Comparison of ENCODE assay signal across 8 mouse cellular contexts in the genomic region with DNA sequence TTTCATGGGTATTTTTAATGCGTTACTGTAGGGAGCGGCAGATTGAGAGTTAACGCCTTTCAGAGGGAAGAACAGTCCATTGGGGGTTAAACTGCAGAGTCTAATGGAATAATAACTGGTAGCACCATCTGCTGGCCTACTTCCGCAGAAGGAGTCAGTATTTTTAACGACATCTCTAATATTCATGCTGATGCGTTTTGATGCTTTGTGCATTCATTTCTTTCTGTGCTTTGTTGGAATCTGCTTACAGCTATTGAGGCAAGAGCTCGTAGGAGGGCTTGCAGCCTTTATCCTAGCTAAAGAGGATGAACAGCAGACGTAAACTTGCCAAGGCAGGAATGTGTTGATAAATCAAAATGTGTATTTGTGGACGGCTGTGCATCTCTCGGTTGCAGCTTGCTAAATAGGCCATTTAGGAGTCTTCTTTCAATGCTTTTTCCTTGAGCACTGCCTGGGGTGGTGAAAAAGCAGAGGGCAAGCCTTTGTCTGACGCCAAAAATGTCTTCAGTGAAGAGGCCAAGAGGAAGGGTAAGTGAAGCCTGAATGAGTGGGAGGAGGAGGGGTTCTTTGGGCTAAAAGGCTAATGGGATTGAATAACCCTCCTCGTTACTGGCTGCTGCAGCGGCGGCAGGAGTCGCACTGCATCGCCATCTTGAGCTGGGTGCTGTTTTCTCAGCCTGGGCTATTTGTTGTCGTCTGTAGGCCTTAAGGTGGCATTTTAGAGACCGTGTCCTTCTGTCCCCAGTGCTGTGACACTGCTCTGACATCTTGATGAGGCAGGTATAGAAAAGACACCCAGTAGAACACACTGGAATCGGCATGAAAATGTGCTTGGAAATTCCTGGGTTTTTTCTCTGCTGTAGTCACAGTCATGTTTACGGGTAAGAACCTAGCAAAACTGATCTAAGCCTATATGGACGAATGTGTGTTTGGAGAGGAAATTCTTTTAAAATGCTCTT.
DNase-seq lines count a peak whose midpoint lies in the region; ATAC-seq lines count a peak whose summit lies in the region.

No protein-coding gene starts in this region.

- no peaks in the 10 kb centered on the region for H3K9me3 ChIP-seq in hindbrain, embryonic 15.5 days

- DNase-seq in WW6 (ENCODE audit: low read depth, low spot score) = peak; percentile 48
- peak; percentile 74 to 83 for DNase-seq in cerebellum, postnatal 36 days
- DNase-seq in frontal cortex, postnatal 36 days (ENCODE audit: low spot score in 2 of 2) = peak; percentile 76 to 82
- peak; percentile 71 for DNase-seq in left cerebral cortex, adult 11 months (ENCODE audit: low spot score)
- DNase-seq in lung, postnatal 4 days = peak; percentile 74 to 79
- peak; percentile 78 for DNase-seq in right cerebral cortex, adult 18-20 months
- peak; percentile 33 for DNase-seq in urinary bladder, postnatal 25 days (ENCODE audit: low spot score)

- ATAC-seq in hindbrain, embryonic 15.5 days (ENCODE audit: low FRiP score, low read depth) = peak; percentile 96

- no peaks in the 10 kb centered on the region for H3K36me3 ChIP-seq in hindbrain, embryonic 15.5 days

- H3K27ac ChIP-seq in hindbrain, embryonic 15.5 days (replicated peaks) = peak overlapping the region; percentile 96

- H3K27me3 ChIP-seq in hindbrain, embryonic 15.5 days = no peaks in the 10 kb centered on the region

- H3K4me2 ChIP-seq in hindbrain, embryonic 15.5 days = peak overlapping the region; percentile 55

- WGBS in hindbrain, embryonic 15.5 days = under 1% methylated on average over 21 of the region's 21 CpGs

- H3K9ac ChIP-seq in hindbrain, embryonic 15.5 days = peak overlapping the region; percentile 72

- peaks cover 41% of the 10 kb centered on the region for H3K4me1 ChIP-seq in hindbrain, embryonic 15.5 days (replicated peaks)

- H3K4me3 ChIP-seq in hindbrain, embryonic 15.5 days = peak overlapping the region; percentile 55

Comparison
In these comparisons a context has a peak if more than half of its experiments do, and no peak if none do; other contexts are left out.
1. Peak in every context shown above with its lines: DNase-seq, ATAC-seq, H3K4me3 ChIP-seq and H3K27ac ChIP-seq.